Mouse (Mus musculus) kidney, postnatal 14 days (tissue): ENCODE data around the gene Vwa2.

Experiments
- DNase-seq: peaks from one replicate; pipeline ENCODE4 v3.0.0; 2022; ENCODE audit warnings: mixed read lengths

Vwa2 gene

DNA sequence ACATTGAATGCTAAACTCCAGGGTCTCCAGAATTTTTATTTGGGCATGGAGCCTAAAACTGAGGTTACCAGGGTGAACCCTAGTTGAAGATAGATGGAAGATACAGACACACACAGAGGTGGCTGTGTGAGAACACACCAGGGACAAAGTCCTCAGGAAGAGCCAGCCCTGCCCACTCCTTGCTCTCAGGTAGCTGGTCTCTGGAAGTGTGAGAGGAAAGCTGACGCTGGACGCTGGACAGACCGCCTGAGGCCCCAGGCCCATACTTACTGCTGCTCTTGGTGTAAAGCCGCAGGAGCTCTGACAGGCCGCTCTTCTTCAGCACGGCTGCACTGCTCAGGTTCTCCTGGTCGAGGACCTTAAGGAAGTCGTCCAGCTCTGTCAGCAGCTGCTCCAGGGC is 75.8 kb downstream of the Vwa2 start:
- no peak for DNase-seq

DNA sequence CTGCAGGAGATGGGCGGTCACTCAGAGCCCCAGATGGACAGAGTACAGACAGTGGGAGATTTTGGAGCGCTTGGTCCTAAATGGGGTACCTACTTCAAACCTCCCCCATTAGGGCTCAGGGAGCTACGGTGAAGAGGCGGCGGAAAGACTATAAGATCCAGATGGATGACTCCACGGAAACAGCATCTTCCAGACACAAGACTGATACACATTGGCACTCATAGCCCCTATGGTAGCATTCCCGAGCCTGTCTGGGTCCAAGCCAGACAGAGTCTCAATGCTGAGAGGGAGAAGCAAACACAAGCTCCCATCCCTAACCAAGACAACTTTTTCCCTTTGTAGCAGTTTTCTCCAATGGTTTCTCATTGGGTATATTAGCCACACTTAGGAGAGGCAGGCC is 76.8 kb downstream of the Vwa2 start:
- DNase-seq: no peak

DNA sequence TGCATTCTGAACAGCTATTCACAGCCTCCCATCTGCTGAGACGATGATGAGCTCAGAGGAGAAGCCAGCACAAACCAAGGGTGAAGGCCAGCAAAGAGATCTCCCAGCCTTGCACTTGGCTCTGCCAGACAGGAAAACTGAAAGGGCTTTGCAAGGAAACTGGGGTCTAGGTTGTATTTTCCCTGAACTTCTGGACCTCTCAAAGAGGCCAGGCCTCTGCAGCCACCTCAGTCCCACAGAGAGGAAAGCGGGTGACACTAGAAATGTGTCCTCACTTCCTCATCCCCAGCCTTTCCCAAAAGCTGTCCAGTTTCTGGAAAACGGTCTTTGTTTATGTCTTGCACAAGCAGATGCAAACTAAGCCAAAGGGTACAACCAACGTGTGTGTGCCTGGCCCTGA is 79.8 kb downstream of the Vwa2 start:
- peak; percentile 55 for DNase-seq

DNA sequence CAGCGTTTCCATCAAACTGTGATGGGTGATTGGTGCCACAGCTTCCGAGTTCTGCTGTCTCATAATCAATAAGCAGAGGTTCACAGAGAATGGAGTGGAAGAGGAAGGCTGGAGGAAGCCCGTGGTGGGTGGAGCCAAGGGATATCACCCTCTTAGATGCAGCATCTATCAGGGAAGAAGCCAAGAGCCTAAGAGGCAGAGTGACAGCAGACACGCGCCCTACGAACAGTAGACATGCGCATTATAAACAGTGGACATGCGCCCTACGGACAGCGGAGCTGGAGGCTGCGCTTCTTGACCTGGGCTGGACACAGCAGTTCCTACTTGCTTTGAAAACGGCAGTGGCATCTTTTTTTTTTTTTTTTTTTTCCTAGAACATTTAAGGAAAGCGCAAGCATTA is 80.8 kb downstream of the Vwa2 start:
- DNase-seq: no peak

DNA sequence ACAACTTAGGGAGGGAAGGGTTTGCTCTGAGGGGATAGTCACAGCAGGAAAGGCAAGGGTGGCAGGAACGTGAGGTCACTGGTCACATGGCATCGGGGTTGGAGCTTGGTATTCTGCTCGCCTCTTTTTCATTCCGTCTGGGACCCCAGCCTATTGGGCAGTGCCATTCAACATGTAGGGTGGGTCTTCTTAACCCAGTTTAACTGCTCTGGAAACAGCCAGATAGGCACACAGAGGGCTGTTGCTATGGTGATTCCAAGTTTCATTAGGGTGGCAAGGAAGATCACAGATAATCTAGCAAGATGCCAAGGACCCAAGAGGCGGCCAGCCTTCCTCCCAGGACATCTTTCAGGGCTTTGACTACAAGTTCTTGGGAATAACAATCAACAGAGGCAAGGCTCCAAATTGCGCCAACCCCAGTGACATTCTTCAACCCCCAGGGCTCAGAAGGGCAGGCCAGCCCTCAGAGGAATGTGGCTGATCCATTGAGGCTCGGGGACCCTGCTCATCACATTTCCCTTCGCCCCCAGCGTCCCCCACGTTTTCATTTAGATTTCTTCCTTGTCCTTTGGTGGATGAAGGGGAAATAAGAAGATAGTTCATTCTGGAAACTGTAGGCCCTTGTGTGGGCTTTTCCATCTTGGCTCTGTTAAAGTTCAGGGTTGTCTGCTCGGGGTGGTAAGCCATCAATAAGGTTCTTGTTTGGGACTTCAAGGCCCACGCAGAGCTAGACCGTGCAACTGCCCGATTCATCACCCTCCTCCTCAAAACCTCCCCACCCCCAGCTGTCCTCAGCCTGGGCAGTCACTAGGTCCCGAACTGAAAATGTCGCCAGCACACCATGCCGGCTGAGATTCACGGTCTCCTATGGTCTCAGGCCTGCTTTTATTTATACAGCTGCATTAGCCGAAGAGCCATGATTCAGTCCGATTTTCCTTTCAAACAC is 81.8 kb downstream of the Vwa2 start:
- DNase-seq: no peak

DNA sequence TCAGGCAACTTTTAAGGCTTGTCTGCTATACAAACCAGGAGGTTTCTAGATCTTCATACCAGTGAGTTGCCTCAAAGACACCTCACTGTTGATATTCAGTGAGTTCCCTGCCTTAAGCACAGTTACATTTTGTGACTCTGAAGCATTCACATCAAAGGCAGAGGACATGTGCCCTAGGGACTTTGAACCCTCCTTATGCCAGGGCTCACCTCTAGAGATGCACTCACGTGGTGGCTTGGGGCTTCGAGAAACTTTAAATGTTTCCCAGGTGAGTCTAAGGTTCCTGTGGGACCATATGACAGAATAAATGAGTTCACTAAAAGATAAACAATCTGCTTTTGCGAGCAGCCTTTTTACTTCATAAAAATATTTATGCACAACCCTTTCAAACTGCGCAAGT is 84.0 kb downstream of the Vwa2 start:
- peak; percentile 57 for DNase-seq

DNA sequence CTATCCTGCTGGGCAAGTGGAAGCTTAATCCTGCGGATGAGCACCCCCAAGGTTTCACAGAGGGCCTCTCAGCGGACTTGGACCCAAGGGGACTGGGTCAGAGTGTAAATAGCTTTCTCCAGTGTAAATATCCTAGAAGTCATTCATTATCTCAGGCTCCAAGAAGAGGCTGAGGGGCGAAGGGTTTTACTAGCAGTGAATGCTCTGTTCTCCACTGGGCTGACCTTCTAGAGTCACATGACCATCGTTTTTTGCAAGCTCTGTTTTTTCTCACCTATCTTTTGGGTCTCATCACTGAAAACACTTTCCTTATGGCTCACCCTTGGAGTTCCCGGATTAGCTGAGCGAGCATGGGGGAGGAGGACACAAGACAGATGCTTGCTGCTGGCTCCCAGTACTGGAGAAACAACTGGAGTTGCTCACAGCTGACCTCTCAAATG is 84.6 kb downstream of the Vwa2 start:
- DNase-seq: peak; percentile 85

DNA sequence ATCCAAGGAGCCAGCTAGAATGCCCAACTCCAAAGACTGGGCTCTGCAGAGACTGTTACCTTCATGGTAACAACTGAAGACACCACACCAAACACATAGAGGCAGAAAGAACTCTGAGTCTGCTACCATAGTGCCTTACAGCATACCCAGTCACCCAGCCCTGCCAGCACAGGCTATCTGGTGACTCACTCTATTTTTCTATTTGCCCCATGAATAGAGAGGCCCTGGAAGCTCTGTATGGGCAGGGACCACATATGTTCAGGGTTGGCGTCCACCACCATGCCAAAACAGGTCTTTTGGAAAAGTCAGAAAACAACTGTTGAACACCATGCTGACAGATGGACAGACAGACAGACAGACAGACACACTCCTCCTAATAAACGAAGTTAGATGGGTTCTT is 85.0 kb downstream of the Vwa2 start:
- DNase-seq: no peak

DNA sequence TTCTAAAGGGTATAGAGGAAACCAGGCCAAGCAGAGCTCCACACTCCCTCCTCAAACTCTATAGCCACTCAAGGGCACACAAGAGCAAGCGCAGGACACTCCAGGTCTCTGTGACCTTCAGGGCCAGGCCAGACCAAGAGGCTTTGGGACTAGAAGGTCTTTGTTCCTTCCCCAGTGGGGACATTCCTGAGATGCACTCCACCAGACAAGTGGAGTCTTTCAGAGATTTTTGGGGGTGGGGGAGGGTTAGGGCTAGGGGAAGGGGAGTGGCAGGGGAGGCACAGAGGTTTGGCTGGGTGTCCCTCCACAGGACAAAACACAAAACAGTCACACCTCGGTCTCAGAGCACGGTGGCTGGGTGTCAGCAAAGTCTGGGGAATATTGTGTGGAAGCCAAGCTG is 85.6 kb downstream of the Vwa2 start:
- no peak for DNase-seq
